In genomic region chr10:60202785-60203184, GRCm38 (mm10) we compare ENCODE assay signal across 9 mouse cellular contexts. TPM values are rescaled to one million over a fixed set of nuclear protein-coding genes. Genes with fewer than 3 reads are reported as not detected.
DNase-seq lines count a peak whose midpoint lies in the region; ATAC-seq and TF ChIP-seq lines count a peak whose summit lies in the region.
"Had no signal": no experiment of that assay in that cellular context is flagged by ENCODE, and none has a peak within 500 bp of the region (broad histone marks: within the 10 kb centered on the region; RNA-seq: fewer than 3 reads in every experiment).

No protein-coding gene starts in this region.

- intact Hi-C loops in heart, adult 2 months (cut with DNase I) = no loop called here

- H3K4me2 ChIP-seq in kidney, embryonic 14.5 days (replicated peaks; ENCODE audit: low read depth, low read length) = no peak overlapping the region
- 0 out of 2 replicates have a peak overlapping the region, but pooled peaks have one; percentile 1 for H3K4me2 ChIP-seq in midbrain, embryonic 14.5 days (ENCODE audit: low read length)

- TF ChIP-seq CTCF in heart, adult 2 months (IDR thresholded peaks at IDR 0.05) = no peak

- H3K9ac ChIP-seq in kidney, embryonic 14.5 days (ENCODE audit: low read depth, low read length) = no peak overlapping the region
- no peak overlapping the region for H3K9ac ChIP-seq in midbrain, embryonic 14.5 days (replicated peaks; ENCODE audit: low read length)
- H3K9ac ChIP-seq in heart, adult 2 months (ENCODE audit: low read depth, low read length) = no peak overlapping the region

- H3K79me2 ChIP-seq in heart, adult 2 months (replicated peaks; ENCODE audit: control insufficient read depth, insufficient read depth, low read length) = no peaks in the 10 kb centered on the region

- no peak for TF ChIP-seq EP300 in heart, adult 2 months (IDR thresholded peaks at IDR 0.05; ENCODE audit: insufficient read depth, low read depth, low read length)

- no peak for TF ChIP-seq POLR2A in heart, adult 2 months (IDR thresholded peaks at IDR 0.05; ENCODE audit: insufficient read depth, low read depth, low read length)

- no peak for DNase-seq in kidney, adult 11 months
- peak; percentile 63 for DNase-seq in embryo, embryonic 10 days (ENCODE audit: low spot score)
- peak; percentile 68 for DNase-seq in hindbrain, embryonic 10.5 days (ENCODE audit: low spot score)
- DNase-seq in midbrain, embryonic 14.5 days = peak; percentile 61
- DNase-seq in heart, adult 2 months = no peak
- DNase-seq: lung, adult 18-20 months had no signal

- no peaks in the 10 kb centered on the region for H3K9me3 ChIP-seq in kidney, embryonic 14.5 days (ENCODE audit: control insufficient read depth, low read length)
- no peaks in the 10 kb centered on the region for H3K9me3 ChIP-seq in hindbrain, embryonic 10.5 days
- no peaks in the 10 kb centered on the region for H3K9me3 ChIP-seq in midbrain, embryonic 14.5 days (ENCODE audit: control insufficient read depth, low read length)

- H3K4me3 ChIP-seq in kidney, embryonic 14.5 days (ENCODE audit: low read length) = no peak overlapping the region
- H3K4me3 ChIP-seq in hindbrain, embryonic 10.5 days = 0 out of 2 replicates have a peak overlapping the region, but pooled peaks have one; percentile 2
- H3K4me3 ChIP-seq in midbrain, embryonic 14.5 days (replicated peaks; ENCODE audit: low read depth, low read length) = no peak overlapping the region
- no peak overlapping the region for H3K4me3 ChIP-seq in heart, adult 2 months

- H3K27ac ChIP-seq in kidney, embryonic 14.5 days (ENCODE audit: low read depth, low read length) = peak overlapping the region; percentile 61
- peak overlapping the region; percentile 84 for H3K27ac ChIP-seq in hindbrain, embryonic 10.5 days
- H3K27ac ChIP-seq in midbrain, embryonic 14.5 days (replicated peaks; ENCODE audit: low read depth, low read length) = peak overlapping the region; percentile 60
- H3K27ac ChIP-seq in heart, adult 2 months = no peak overlapping the region

- no peaks in the 10 kb centered on the region for H3K36me3 ChIP-seq in kidney, embryonic 14.5 days (ENCODE audit: control insufficient read depth, insufficient read depth, low read length)
- H3K36me3 ChIP-seq in hindbrain, embryonic 10.5 days = no peaks in the 10 kb centered on the region
- no peaks in the 10 kb centered on the region for H3K36me3 ChIP-seq in midbrain, embryonic 14.5 days (ENCODE audit: control insufficient read depth, insufficient read depth, low read length)
- no peaks in the 10 kb centered on the region for H3K36me3 ChIP-seq in heart, adult 2 months (ENCODE audit: control insufficient read depth, insufficient read depth, low read length)

- H3K27me3 ChIP-seq in kidney, embryonic 14.5 days (ENCODE audit: control insufficient read depth, insufficient read depth, low read length) = no peaks in the 10 kb centered on the region
- H3K27me3 ChIP-seq in hindbrain, embryonic 10.5 days (ENCODE audit: insufficient read depth, poor library complexity, severe bottlenecking) = no peaks in the 10 kb centered on the region
- no peaks in the 10 kb centered on the region for H3K27me3 ChIP-seq in midbrain, embryonic 14.5 days (ENCODE audit: control insufficient read depth, insufficient read depth, low read length)
- no peaks in the 10 kb centered on the region for H3K27me3 ChIP-seq in heart, adult 2 months (ENCODE audit: control insufficient read depth, insufficient read depth, low read length)

- 0 out of 2 replicates have a peak, but pooled peaks cover 4% of the 10 kb centered on the region for H3K4me1 ChIP-seq in kidney, embryonic 14.5 days (ENCODE audit: control insufficient read depth, insufficient read depth, low read length)
- H3K4me1 ChIP-seq in hindbrain, embryonic 10.5 days (replicated peaks) = peaks cover 38% of the 10 kb centered on the region
- peaks cover 8% of the 10 kb centered on the region; the same call in 1 of the 2 replicates for H3K4me1 ChIP-seq in midbrain, embryonic 14.5 days (ENCODE audit: control insufficient read depth, insufficient read depth, low read length)
- peaks cover 6% of the 10 kb centered on the region for H3K4me1 ChIP-seq in heart, adult 2 months (ENCODE audit: control insufficient read depth, insufficient read depth, low read length)

- 31% methylated on average over 5 of the region's 5 CpGs for WGBS in kidney, embryonic 14.5 days
- WGBS in hindbrain, embryonic 10.5 days = 17% methylated on average over 5 of the region's 5 CpGs
- 7% methylated on average over 5 of the region's 5 CpGs for WGBS in midbrain, embryonic 14.5 days
- 70% methylated on average over 5 of the region's 5 CpGs for WGBS in heart, adult 2 months

- ATAC-seq in kidney, embryonic 14.5 days (ENCODE audit: low FRiP score, low TSS enrichment) = peak; percentile 56; the same call in 1 of the 2 replicates
- ATAC-seq in midbrain, embryonic 14.5 days (ENCODE audit: low FRiP score, low TSS enrichment) = peak; percentile 72
- ATAC-seq in CD4-positive, CD25-positive, alpha-beta regulatory T cell, adult 4 months = no peak
- no peak for ATAC-seq in monocyte, adult 5-6 weeks (replicated peaks; ENCODE audit: insufficient number of reproducible peaks, low FRiP score, low TSS enrichment, poor library complexity, severe bottlenecking)

RNA-seq across cellular contexts. Expression of gene Chst3, which starts 16.3 kb away (rescaled TPM):
- polyA plus RNA-seq in kidney, embryonic 14.5 days (2014; fragmentation: Nextera tagmentation; extraction: Ambion mirVana) = 1.0 and 1.1 TPM in 2 replicates
- polyA plus RNA-seq in hindbrain, embryonic 10.5 days (2016; fragmentation: Nextera tagmentation; extraction: Ambion mirVana) = 1.8 and 2.2 TPM in 2 replicates
- 0.86 and 0.94 TPM in 2 replicates for polyA plus RNA-seq in midbrain, embryonic 14.5 days (2014; fragmentation: Nextera tagmentation; extraction: Ambion mirVana)
- under 1 TPM; 0.11 to 0.51 TPM for polyA plus RNA-seq in CD4-positive, CD25-positive, alpha-beta regulatory T cell, adult 4 months (2017; shearing (Covaris generic))
- 6.9 to 10.5 TPM (median 8.1 TPM) in 3 replicates for total RNA-seq in monocyte, adult 5-6 weeks (2017)
- under 1 TPM; 0.80 to 0.91 TPM for total RNA-seq in heart, adult 2 months (2021)
- polyA plus RNA-seq in heart, adult 2 months (2012; rRNA removed) = 1.3 and 1.5 TPM in 2 replicates

Comparison
In these comparisons a context has a peak if more than half of its experiments do, and no peak if none do; other contexts are left out.
1. ATAC-seq: peak in kidney, embryonic 14.5 days (single experiment) and midbrain, embryonic 14.5 days (single experiment); none in CD4-positive, CD25-positive, alpha-beta regulatory T cell, adult 4 months (single experiment) and monocyte, adult 5-6 weeks (single experiment).
2. DNase-seq: peak in embryo, embryonic 10 days (single experiment), hindbrain, embryonic 10.5 days (single experiment) and midbrain, embryonic 14.5 days (single experiment); none in kidney, adult 11 months (single experiment) and heart, adult 2 months (0 of 2).